Mouse (Mus musculus): ENCODE data around the gene Lipn.

Gene Lipn

GRCm38 (mm10) chr19:34119102-34119501 is 51.9 kb downstream of the Lipn start:
- Histone ChIP-seq H3K4me1 (replicated peaks; ENCODE audit: low read depth, low read length) (no peaks in the 10 kb centered on the region), H3K36me3 (ENCODE audit: insufficient read depth, low read length) (no peaks in the 10 kb centered on the region), H3K9me3 (ENCODE audit: low read length) (no peaks in the 10 kb centered on the region), H3K27me3 (ENCODE audit: insufficient read depth, low read length) (no peaks in the 10 kb centered on the region), H3K4me3 (replicated peaks; ENCODE audit: low read length) (no peak overlapping the region)
- TF ChIP-seq NANOG (IDR thresholded peaks at IDR 0.05; ENCODE audit: borderline replicate concordance, low read length) (no peak), CTCF (conservative IDR thresholded peaks at IDR 0.05; ENCODE audit: low read length) (no peak), POU5F1 (IDR thresholded peaks at IDR 0.05; ENCODE audit: borderline replicate concordance, low read length) (no peak)

GRCm38 (mm10) chr19:34119653-34120052 is 52.5 kb downstream of the Lipn start:
- Histone ChIP-seq H3K4me1 (replicated peaks; ENCODE audit: low read depth, low read length) (no peaks in the 10 kb centered on the region), H3K9me3 (ENCODE audit: low read length) (no peaks in the 10 kb centered on the region), H3K36me3 (ENCODE audit: insufficient read depth, low read length) (no peaks in the 10 kb centered on the region), H3K4me3 (replicated peaks; ENCODE audit: low read length) (no peak overlapping the region), H3K27me3 (ENCODE audit: insufficient read depth, low read length) (no peaks in the 10 kb centered on the region)
- TF ChIP-seq NANOG (IDR thresholded peaks at IDR 0.05; ENCODE audit: borderline replicate concordance, low read length) = no peak
- TF ChIP-seq POU5F1 (IDR thresholded peaks at IDR 0.05; ENCODE audit: borderline replicate concordance, low read length) = no peak
- TF ChIP-seq CTCF (conservative IDR thresholded peaks at IDR 0.05; ENCODE audit: low read length) = no peak

- TF ChIP-seq POU5F1 (IDR thresholded peaks at IDR 0.05; ENCODE audit: borderline replicate concordance, low read length) (no peak), CTCF (conservative IDR thresholded peaks at IDR 0.05; ENCODE audit: low read length) (no peak), NANOG (IDR thresholded peaks at IDR 0.05; ENCODE audit: borderline replicate concordance, low read length) (no peak)
- Histone ChIP-seq H3K36me3 (ENCODE audit: insufficient read depth, low read length) (no peaks in the 10 kb centered on the region), H3K27me3 (ENCODE audit: insufficient read depth, low read length) (no peaks in the 10 kb centered on the region), H3K4me3 (replicated peaks; ENCODE audit: low read length) (no peak overlapping the region), H3K4me1 (replicated peaks; ENCODE audit: low read depth, low read length) (no peaks in the 10 kb centered on the region), H3K9me3 (ENCODE audit: low read length) (no peaks in the 10 kb centered on the region)
Observed at GRCm38 (mm10) chr19:34120107-34120731, 53.1 kb downstream of the Lipn start.
